Mouse (Mus musculus) testis, adult 2 months (tissue): Measurements from ENCODE around the gene Nlrc5.

Experiments
- CTCF ChIP-seq: fragments of 200-500 bp; IDR thresholded peaks from 2 replicates; pipeline ENCODE4 v1.5.1; 2012; ENCODE audit warnings: low read depth, mild to moderate bottlenecking, inconsistent platforms, low read length, moderate library complexity; ENCODE audit not compliant: control insufficient read depth, insufficient read depth, insufficient replicate concordance
- POLR2A ChIP-seq: fragments of 200-500 bp; IDR thresholded peaks from 2 replicates; pipeline ENCODE4 v1.6.1; 2012; ENCODE audit warnings: low read depth, mild to moderate bottlenecking, inconsistent platforms, low read length, moderate library complexity; ENCODE audit not compliant: control insufficient read depth

DNA sequence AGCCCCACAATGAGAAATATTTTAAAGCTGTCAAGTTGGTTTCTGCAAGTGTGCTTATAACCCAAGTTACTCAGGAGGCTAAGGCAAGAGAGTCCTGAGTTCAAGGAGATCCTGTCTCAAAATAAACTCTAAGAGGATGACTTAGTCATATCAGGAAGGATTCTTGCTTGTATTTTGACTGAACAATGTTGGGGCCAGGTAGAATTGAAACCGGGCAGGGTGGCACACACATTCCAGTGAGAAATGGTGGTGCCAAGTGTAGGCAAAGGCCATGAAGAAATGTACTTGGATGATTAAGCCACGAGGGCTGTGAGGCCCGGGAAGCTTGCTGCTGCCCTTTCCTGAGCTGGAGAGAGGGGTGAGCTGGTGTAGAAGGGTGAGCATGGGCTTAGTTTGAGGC is 13.0 kb downstream of the Nlrc5 start:
- no peak for TF ChIP-seq CTCF
- no peak for TF ChIP-seq POLR2A
